Mouse (Mus musculus): Measurements from ENCODE around the gene Xpnpep3. TPM values are rescaled to one million over a fixed set of nuclear protein-coding genes. Genes with fewer than 3 reads are reported as not detected.

The Xpnpep3 gene
- 10.2 and 10.3 TPM in 2 replicates for polyA plus RNA-seq (2014; fragmentation: Nextera tagmentation; extraction: Ambion mirVana)

GRCm38 (mm10) chr15:81399638-81400315, at the start of gene Xpnpep3, which contains the start of gene St13:
Gene Xpnpep3 (plus strand): TSS chr15:81400138.
Gene St13 (minus strand): TSS chr15:81400077.
- ATAC-seq (replicated peaks; ENCODE audit: low FRiP score), result peak; percentile 97

DNA sequence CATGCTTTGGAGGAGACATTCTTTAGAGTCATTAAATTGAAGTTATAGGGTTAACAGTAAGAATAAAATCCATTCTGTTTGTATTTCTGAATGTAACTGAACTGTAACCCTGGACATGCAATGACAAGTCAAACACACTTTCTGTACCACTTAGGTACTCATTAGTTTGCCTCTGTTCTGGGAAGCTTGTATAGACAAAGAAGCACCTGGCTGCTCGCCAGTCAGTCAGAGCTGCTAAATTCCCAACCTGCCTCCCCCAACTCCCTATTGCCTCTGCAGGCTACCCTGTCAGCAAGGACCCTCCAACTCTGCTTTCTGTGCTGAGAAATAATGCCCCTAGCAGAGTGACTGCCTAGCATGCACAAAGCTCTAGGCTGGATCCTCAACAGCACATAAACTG, 49.5 kb upstream of the Xpnpep3 start:
- DNase-seq (ENCODE audit: low spot score), result no peak
- Histone ChIP-seq H3K36me3 (ENCODE audit: control insufficient read depth, insufficient read depth, low read length) (no peaks in the 10 kb centered on the region), H3K27me3 (ENCODE audit: control insufficient read depth, insufficient read depth, low read length) (no peaks in the 10 kb centered on the region), H3K9ac (ENCODE audit: low read length) (no peak overlapping the region), H3K9me3 (ENCODE audit: control insufficient read depth, low read length) (no peaks in the 10 kb centered on the region), H3K4me3 (ENCODE audit: low read depth, low read length) (no peak overlapping the region), H3K4me2 (ENCODE audit: low read depth, low read length, severe bottlenecking) (no peak overlapping the region), H3K27ac (ENCODE audit: low read depth, low read length) (no peak overlapping the region), H3K4me1 (replicated peaks; ENCODE audit: control insufficient read depth, insufficient read depth, low read length) (no peaks in the 10 kb centered on the region; the same call in 1 of the 2 replicates)
- WGBS, result 69% methylated on average over 1 of the region's 1 CpGs
- no peak for ATAC-seq (replicated peaks; ENCODE audit: low FRiP score)

More at GRCm38 (mm10) chr15:81399638-81400315, at the start of gene Xpnpep3, which contains the start of gene St13:
- peak within 1 kb of the TSS; percentile 89 for H3K27ac ChIP-seq (ENCODE audit: low read depth, low read length)
- H3K27me3 ChIP-seq (ENCODE audit: control insufficient read depth, insufficient read depth, low read length), result no peaks in the 10 kb centered on the region
- DNase-seq (ENCODE audit: low spot score), result peak; percentile 97
- no peaks in the 10 kb centered on the region; the same call in 1 of the 2 replicates for H3K4me1 ChIP-seq (replicated peaks; ENCODE audit: control insufficient read depth, insufficient read depth, low read length)
- peak within 1 kb of the TSS; percentile 74 for H3K9ac ChIP-seq (ENCODE audit: low read length)
- no peaks in the 10 kb centered on the region for H3K36me3 ChIP-seq (ENCODE audit: control insufficient read depth, insufficient read depth, low read length)
- under 1% methylated on average over 46 of the region's 50 CpGs for WGBS
- peak within 1 kb of the TSS; percentile 61 for H3K4me2 ChIP-seq (ENCODE audit: low read depth, low read length, severe bottlenecking)
- H3K9me3 ChIP-seq (ENCODE audit: control insufficient read depth, low read length), result no peaks in the 10 kb centered on the region
- H3K4me3 ChIP-seq (ENCODE audit: low read depth, low read length), result peak within 1 kb of the TSS; percentile 56

- no peak for DNase-seq (ENCODE audit: low spot score)
- Histone ChIP-seq H3K4me2 (ENCODE audit: low read depth, low read length, severe bottlenecking) (no peak overlapping the region), H3K4me1 (replicated peaks; ENCODE audit: control insufficient read depth, insufficient read depth, low read length) (no peaks in the 10 kb centered on the region; the same call in 1 of the 2 replicates), H3K4me3 (ENCODE audit: low read depth, low read length) (no peak overlapping the region), H3K27me3 (ENCODE audit: control insufficient read depth, insufficient read depth, low read length) (no peaks in the 10 kb centered on the region), H3K27ac (ENCODE audit: low read depth, low read length) (no peak overlapping the region), H3K9me3 (ENCODE audit: control insufficient read depth, low read length) (no peaks in the 10 kb centered on the region), H3K36me3 (ENCODE audit: control insufficient read depth, insufficient read depth, low read length) (no peaks in the 10 kb centered on the region), H3K9ac (ENCODE audit: low read length) (no peak overlapping the region)
- 42% methylated on average over 1 of the region's 1 CpGs for WGBS
- ATAC-seq (replicated peaks; ENCODE audit: low FRiP score), result no peak
Measured at GRCm38 (mm10) chr15:81352638-81353037, 47.3 kb upstream of the Xpnpep3 start.

- H3K9me3 ChIP-seq (ENCODE audit: control insufficient read depth, low read length), result no peaks in the 10 kb centered on the region
- no peak overlapping the region for H3K27ac ChIP-seq (ENCODE audit: low read depth, low read length)
- peak; percentile 74 for DNase-seq (ENCODE audit: low spot score)
- H3K36me3 ChIP-seq (ENCODE audit: control insufficient read depth, insufficient read depth, low read length), result no peaks in the 10 kb centered on the region
- 62% methylated on average over 3 of the region's 3 CpGs for WGBS
- no peaks in the 10 kb centered on the region for H3K27me3 ChIP-seq (ENCODE audit: control insufficient read depth, insufficient read depth, low read length)
- peaks cover 3% of the 10 kb centered on the region for H3K4me1 ChIP-seq (replicated peaks; ENCODE audit: control insufficient read depth, insufficient read depth, low read length)
- H3K4me3 ChIP-seq (ENCODE audit: low read depth, low read length), result no peak overlapping the region
- H3K4me2 ChIP-seq (ENCODE audit: low read depth, low read length, severe bottlenecking), result no peak overlapping the region
- no peak for ATAC-seq (replicated peaks; ENCODE audit: low FRiP score)
- no peak overlapping the region for H3K9ac ChIP-seq (ENCODE audit: low read length)
Measured at GRCm38 (mm10) chr15:81355146-81355761, 44.7 kb upstream of the Xpnpep3 start.

DNA sequence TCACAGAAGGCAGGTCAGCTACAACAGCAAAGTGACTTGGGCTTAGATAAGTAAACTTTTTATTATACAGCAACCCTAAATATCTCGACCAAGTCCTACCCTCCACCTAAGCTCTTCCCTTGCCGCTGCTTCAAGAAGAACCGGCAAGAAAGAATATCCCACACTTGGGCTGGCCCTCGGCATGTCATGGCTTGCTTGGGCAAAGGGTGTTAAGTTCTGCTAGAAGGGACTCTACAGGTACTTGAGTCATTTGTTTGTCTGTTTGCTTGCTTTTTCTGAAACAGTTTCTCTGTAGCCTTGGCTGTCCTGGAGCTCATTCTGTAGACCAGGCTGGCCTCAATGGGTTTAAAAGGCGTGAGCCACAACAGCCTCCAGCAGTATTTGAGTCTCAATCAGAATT, 43.0 kb upstream of the Xpnpep3 start:
- Histone ChIP-seq H3K27me3 (ENCODE audit: control insufficient read depth, insufficient read depth, low read length) (no peaks in the 10 kb centered on the region), H3K27ac (ENCODE audit: low read depth, low read length) (no peak overlapping the region), H3K4me3 (ENCODE audit: low read depth, low read length) (no peak overlapping the region), H3K4me1 (replicated peaks; ENCODE audit: control insufficient read depth, insufficient read depth, low read length) (peaks cover 3% of the 10 kb centered on the region; the same call in 1 of the 2 replicates), H3K36me3 (ENCODE audit: control insufficient read depth, insufficient read depth, low read length) (no peaks in the 10 kb centered on the region), H3K4me2 (ENCODE audit: low read depth, low read length, severe bottlenecking) (no peak overlapping the region), H3K9ac (ENCODE audit: low read length) (no peak overlapping the region), H3K9me3 (ENCODE audit: control insufficient read depth, low read length) (no peaks in the 10 kb centered on the region)
- DNase-seq (ENCODE audit: low spot score) (no peak), ATAC-seq (replicated peaks; ENCODE audit: low FRiP score) (no peak)
- 44% methylated on average over 5 of the region's 5 CpGs for WGBS

DNA sequence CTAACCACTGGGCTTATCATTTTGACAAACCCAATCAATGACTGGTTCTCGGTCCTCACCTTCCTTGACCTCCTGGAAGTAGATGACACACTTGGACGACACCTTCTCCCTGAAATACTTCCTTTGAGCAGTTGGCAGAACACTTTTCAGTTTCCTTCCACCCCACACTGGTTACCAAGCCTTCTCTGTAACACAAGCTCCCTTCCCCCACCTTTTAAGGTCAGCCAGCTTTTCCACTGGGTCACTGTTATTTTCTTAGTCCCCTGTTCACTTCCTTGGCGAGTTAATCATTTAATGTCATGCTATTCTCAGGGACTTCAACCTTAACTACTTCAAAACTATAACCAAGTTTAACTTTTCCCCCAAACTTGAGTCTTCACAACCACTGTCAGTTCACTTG, 41.0 kb upstream of the Xpnpep3 start:
- Histone ChIP-seq H3K27me3 (ENCODE audit: control insufficient read depth, insufficient read depth, low read length) (no peaks in the 10 kb centered on the region), H3K27ac (ENCODE audit: low read depth, low read length) (no peak overlapping the region), H3K4me3 (ENCODE audit: low read depth, low read length) (no peak overlapping the region), H3K36me3 (ENCODE audit: control insufficient read depth, insufficient read depth, low read length) (no peaks in the 10 kb centered on the region), H3K4me1 (replicated peaks; ENCODE audit: control insufficient read depth, insufficient read depth, low read length) (peaks cover 3% of the 10 kb centered on the region; the same call in 1 of the 2 replicates), H3K9me3 (ENCODE audit: control insufficient read depth, low read length) (no peaks in the 10 kb centered on the region), H3K4me2 (ENCODE audit: low read depth, low read length, severe bottlenecking) (no peak overlapping the region), H3K9ac (ENCODE audit: low read length) (no peak overlapping the region)
- ATAC-seq (replicated peaks; ENCODE audit: low FRiP score), result no peak
- no peak for DNase-seq (ENCODE audit: low spot score)
- 90% methylated on average over 3 of the region's 3 CpGs for WGBS

GRCm38 (mm10) chr15:81359421-81359820, 40.5 kb upstream of the Xpnpep3 start:
- H3K4me3 ChIP-seq (ENCODE audit: low read depth, low read length), result no peak overlapping the region
- peaks cover 3% of the 10 kb centered on the region; the same call in 1 of the 2 replicates for H3K4me1 ChIP-seq (replicated peaks; ENCODE audit: control insufficient read depth, insufficient read depth, low read length)
- H3K27ac ChIP-seq (ENCODE audit: low read depth, low read length), result no peak overlapping the region
- ATAC-seq (replicated peaks; ENCODE audit: low FRiP score), result no peak
- H3K9me3 ChIP-seq (ENCODE audit: control insufficient read depth, low read length), result no peaks in the 10 kb centered on the region
- no peak overlapping the region for H3K9ac ChIP-seq (ENCODE audit: low read length)
- H3K36me3 ChIP-seq (ENCODE audit: control insufficient read depth, insufficient read depth, low read length), result no peaks in the 10 kb centered on the region
- H3K27me3 ChIP-seq (ENCODE audit: control insufficient read depth, insufficient read depth, low read length), result no peaks in the 10 kb centered on the region
- WGBS, result 88% methylated on average over 5 of the region's 5 CpGs
- DNase-seq (ENCODE audit: low spot score), result no peak
- H3K4me2 ChIP-seq (ENCODE audit: low read depth, low read length, severe bottlenecking), result no peak overlapping the region

DNA sequence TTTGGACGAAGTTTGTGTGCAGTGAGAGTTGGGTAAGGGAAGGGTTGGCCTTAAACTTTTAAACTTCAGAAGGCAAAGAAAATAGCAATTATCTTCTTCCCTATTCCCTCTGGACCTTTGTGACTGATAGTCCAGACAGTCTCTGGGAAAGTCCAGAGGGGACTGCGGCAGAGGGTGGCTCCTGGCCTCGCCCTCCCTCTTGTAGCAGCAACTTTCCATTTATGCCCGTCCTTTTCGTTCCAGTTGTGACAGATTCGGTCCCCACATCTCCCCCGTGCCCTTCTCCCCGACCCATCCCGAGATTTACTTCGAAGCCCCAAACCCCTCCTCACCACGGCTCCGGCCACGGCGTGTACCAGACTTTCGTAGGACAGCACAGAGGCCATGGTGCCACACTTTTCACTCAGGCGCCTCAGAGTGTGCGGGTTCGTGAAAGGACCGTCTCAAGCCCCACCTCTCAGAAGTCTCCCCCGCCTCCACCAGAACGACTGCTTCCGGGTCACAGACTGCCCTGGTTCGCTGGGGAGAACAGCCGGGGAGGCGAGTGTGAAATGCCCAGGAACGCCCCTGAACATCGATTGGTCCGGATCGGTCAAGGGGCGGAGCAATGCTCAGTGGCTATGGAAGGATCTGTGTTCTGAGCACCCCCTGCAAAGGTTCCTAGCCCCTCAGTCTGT, 39.5 kb upstream of the Xpnpep3 start, which contains the start of gene Slc25a17:
TSS of gene Slc25a17 (minus strand) at position 468 of the 677 bp plus-strand sequence.
- no peaks in the 10 kb centered on the region for H3K9me3 ChIP-seq (ENCODE audit: control insufficient read depth, low read length)
- ATAC-seq (replicated peaks; ENCODE audit: low FRiP score) (peak; percentile 98), DNase-seq (ENCODE audit: low spot score) (peak; percentile 96)
- peak within 1 kb of the TSS; percentile 66 for H3K4me2 ChIP-seq (ENCODE audit: low read depth, low read length, severe bottlenecking)
- peak within 1 kb of the TSS; percentile 53; the same call in 1 of the 2 replicates for H3K27ac ChIP-seq (ENCODE audit: low read depth, low read length)
- under 1% methylated on average over 30 of the region's 30 CpGs for WGBS
- H3K4me1 ChIP-seq (replicated peaks; ENCODE audit: control insufficient read depth, insufficient read depth, low read length), result peaks cover 3% of the 10 kb centered on the region; the same call in 1 of the 2 replicates
- peak within 1 kb of the TSS; percentile 50 for H3K4me3 ChIP-seq (ENCODE audit: low read depth, low read length)
- H3K27me3 ChIP-seq (ENCODE audit: control insufficient read depth, insufficient read depth, low read length), result no peaks in the 10 kb centered on the region
- H3K36me3 ChIP-seq (ENCODE audit: control insufficient read depth, insufficient read depth, low read length), result no peaks in the 10 kb centered on the region; the same call in 1 of the 2 replicates
- peak within 1 kb of the TSS; percentile 60 for H3K9ac ChIP-seq (ENCODE audit: low read length)

Data from forebrain, embryonic 11.5 days (tissue).